Mouse (Mus musculus) heart, embryonic 13.5 days (tissue): ENCODE data around the gene Bmp6. TPM values are rescaled to one million over a fixed set of nuclear protein-coding genes. Genes with fewer than 3 reads are reported as not detected.

Source experiments
- ATAC-seq: fragments of 200-750 bp; cut with Nextera tagmentation; 2 replicates; pipeline ENCODE4 v1.8.0; 2017; ENCODE audit warnings: moderate TSS enrichment; ENCODE audit not compliant: insufficient number of reproducible peaks, low FRiP score, low TSS enrichment; ENCODE audit errors: extremely low read depth
- H3K27ac ChIP-seq: fragments of 300-500 bp; sonication (generic); replicated peaks from 2 replicates; pipeline ENCODE4 v1.5.1; 2015; ENCODE audit warnings: moderate library complexity, mild to moderate bottlenecking, inconsistent platforms
- H3K27me3 ChIP-seq: fragments of 300-500 bp; sonication (generic); replicated peaks from 2 replicates; pipeline ENCODE4 v1.6.1; 2015; ENCODE audit warnings: mild to moderate bottlenecking, inconsistent platforms
- H3K36me3 ChIP-seq: fragments of 300-500 bp; sonication (generic); 2 replicates; pipeline ENCODE4 v1.6.1; 2015; ENCODE audit warnings: mild to moderate bottlenecking, inconsistent platforms
- H3K4me1 ChIP-seq: fragments of 300-500 bp; sonication (generic); 2 replicates; pipeline ENCODE4 v1.6.1; 2015; ENCODE audit warnings: inconsistent platforms
- H3K4me2 ChIP-seq: fragments of 300-500 bp; sonication (generic); 2 replicates; pipeline ENCODE4 v1.6.1; 2015; ENCODE audit warnings: inconsistent platforms, mild to moderate bottlenecking, moderate library complexity
- H3K4me3 ChIP-seq: fragments of 300-500 bp; sonication (generic); 2 replicates; pipeline ENCODE4 v1.5.1; 2015; ENCODE audit warnings: moderate library complexity, mild to moderate bottlenecking, inconsistent platforms
- H3K9ac ChIP-seq: fragments of 300-500 bp; sonication (generic); 2 replicates; pipeline ENCODE4 v1.6.1; 2015; ENCODE audit warnings: inconsistent platforms, mild to moderate bottlenecking, moderate library complexity
- H3K9me3 ChIP-seq: fragments of 300-500 bp; sonication (generic); 2 replicates; pipeline ENCODE4 v1.6.1; 2016; ENCODE audit warnings: inconsistent platforms
- WGBS: fragments of 180-500 bp; shearing (Covaris S2); methylation state at CpG from one replicate; pipeline ENCODE4 v1.1.7; 2015; ENCODE audit warnings: mixed read lengths; 5-methylcytosine and 5-hydroxymethylcytosine counted together
- polyA plus RNA-seq: library from polyadenylated mRNA; unstranded; fragments of >200 nt; fragmentation: Nextera tagmentation; extraction: Ambion mirVana; gene quantifications from 2 replicates; pipeline ENCODE4 v1.2.1, GENCODE M21; 2015

Bmp6 gene
- 2.2 and 2.4 TPM in 2 replicates for polyA plus RNA-seq

GRCm38 (mm10) chr13:38344713-38345430 lies at the start of gene Bmp6:
TSS of gene Bmp6 (plus strand) at chr13:38345107.
- Histone ChIP-seq H3K9ac (peak within 1 kb of the TSS; percentile 77), H3K27me3 (peaks cover 47% of the 10 kb centered on the region), H3K9me3 (no peaks in the 10 kb centered on the region), H3K27ac (no peak within 1 kb of the TSS), H3K36me3 (no peaks in the 10 kb centered on the region), H3K4me2 (peak within 1 kb of the TSS; percentile 91), H3K4me3 (peak within 1 kb of the TSS; percentile 63), H3K4me1 (peaks cover 39% of the 10 kb centered on the region)
- 3% methylated on average over 54 of the region's 54 CpGs for WGBS
- peak; percentile 80; the same call in 1 of the 2 replicates for ATAC-seq

DNA sequence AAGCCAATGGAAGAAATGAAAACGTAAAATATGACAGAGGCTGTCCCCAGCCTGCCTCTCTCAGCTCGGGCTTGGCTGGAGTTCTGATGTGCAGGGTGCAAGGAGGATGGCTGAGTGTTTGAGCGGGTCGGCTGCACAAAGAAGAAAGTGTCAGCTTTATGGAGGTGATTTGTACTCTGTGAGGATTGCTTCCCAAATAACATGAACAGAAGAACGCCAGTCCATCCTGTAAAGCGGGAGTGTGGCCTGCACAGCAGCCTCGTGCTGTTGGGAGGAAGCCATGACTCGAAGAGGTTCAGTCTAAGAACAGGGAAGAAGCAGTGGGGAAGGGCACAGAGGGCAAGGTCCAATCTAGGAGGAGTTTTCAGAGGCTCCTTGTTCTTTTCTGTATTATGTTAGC lies 48.7 kb upstream of the Bmp6 start:
- Histone ChIP-seq H3K4me3 (no peak overlapping the region), H3K9me3 (peaks cover 5% of the 10 kb centered on the region), H3K27ac (no peak overlapping the region), H3K27me3 (no peaks in the 10 kb centered on the region), H3K4me1 (peaks cover 3% of the 10 kb centered on the region; the same call in 1 of the 2 replicates), H3K9ac (no peak overlapping the region), H3K36me3 (no peaks in the 10 kb centered on the region), H3K4me2 (no peak overlapping the region)
- 58% methylated on average over 8 of the region's 8 CpGs for WGBS
- ATAC-seq = no peak

DNA sequence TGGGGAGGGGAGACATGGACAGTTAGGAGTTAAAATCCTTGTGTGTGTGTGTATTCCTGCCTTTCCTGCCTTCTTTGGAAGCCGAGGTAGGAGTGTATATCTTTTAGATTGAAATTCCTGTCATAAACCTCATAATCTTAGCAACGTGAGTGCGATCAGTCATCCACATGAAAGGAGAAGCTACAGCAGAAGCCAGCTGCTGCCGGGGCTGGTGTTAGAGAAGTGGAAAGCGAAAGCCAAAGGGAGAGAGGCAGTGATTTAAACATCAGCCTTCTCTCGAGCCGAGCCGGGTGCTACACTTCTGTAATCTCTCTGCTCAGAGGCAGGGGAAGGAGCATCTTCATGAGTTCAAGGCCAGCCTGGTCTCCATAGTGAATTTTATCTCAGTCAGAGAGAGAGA lies 48.3 kb upstream of the Bmp6 start:
- Histone ChIP-seq H3K36me3 (no peaks in the 10 kb centered on the region), H3K4me2 (no peak overlapping the region), H3K9me3 (peaks cover 5% of the 10 kb centered on the region), H3K4me3 (no peak overlapping the region), H3K27me3 (no peaks in the 10 kb centered on the region), H3K9ac (no peak overlapping the region; the same call in 1 of the 2 replicates), H3K4me1 (peaks cover 3% of the 10 kb centered on the region; the same call in 1 of the 2 replicates), H3K27ac (no peak overlapping the region)
- WGBS = 40% methylated on average over 8 of the region's 8 CpGs
- no peak for ATAC-seq

DNA sequence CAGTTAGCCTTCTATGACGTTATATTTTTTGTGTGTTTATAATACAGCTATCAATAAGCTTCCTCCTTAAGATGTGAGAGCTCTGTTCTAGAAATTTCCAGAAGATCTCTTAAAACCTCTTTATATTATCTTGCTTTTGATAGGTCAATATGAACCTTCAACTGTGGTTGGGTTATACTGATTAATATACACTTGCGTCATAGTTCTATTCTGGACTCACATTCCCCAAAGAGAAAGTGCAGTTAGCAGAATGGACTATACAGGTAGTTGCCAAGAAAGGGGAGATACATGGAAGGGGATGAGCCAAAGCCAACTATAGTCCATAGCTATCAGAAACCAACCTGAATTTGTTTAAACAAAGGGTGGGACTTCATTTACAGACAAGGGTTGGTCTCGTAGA lies 33.8 kb upstream of the Bmp6 start:
- Histone ChIP-seq H3K27ac (no peak overlapping the region), H3K4me3 (no peak overlapping the region), H3K36me3 (no peaks in the 10 kb centered on the region), H3K4me1 (no peaks in the 10 kb centered on the region), H3K9me3 (no peaks in the 10 kb centered on the region), H3K9ac (no peak overlapping the region), H3K4me2 (no peak overlapping the region), H3K27me3 (no peaks in the 10 kb centered on the region)
- no peak for ATAC-seq
- WGBS = 85% methylated on average over 3 of the region's 3 CpGs

DNA sequence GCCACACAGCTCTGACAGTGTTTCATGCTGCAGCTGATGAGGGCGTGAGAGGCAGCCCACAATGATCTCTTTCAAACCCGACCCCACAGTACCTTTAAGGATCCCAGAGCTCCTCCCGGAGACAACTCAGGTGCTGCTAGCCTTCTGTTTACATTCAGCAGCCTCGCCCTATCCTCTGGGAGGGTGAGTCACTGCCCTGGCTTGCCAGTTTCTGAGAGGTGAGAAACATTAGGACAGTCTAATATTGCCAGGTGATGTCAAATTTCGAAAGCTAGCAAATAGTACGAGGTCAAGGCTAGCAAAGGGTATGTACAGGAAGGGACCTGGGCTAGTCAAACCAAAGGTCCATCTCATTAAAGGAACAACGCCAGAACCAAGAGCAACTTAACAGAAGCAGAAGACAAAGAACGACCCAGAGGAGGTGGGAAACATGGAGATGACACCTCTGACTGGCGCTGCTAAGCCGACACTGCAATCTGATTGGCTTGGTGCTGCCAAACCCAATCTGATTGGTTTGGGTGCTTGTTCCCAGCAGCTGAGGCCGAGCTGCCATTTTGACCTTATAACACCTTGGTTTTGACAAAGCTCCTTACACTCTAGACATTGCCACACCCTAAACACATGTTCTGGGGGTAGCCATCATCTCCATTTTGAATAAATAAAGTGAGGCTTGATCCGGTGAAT lies 32.4 kb upstream of the Bmp6 start:
- ATAC-seq = no peak
- 75% methylated on average over 12 of the region's 12 CpGs for WGBS

GRCm38 (mm10) chr13:38314590-38314989 lies 30.3 kb upstream of the Bmp6 start:
- Histone ChIP-seq H3K9me3 (no peaks in the 10 kb centered on the region), H3K4me1 (no peaks in the 10 kb centered on the region), H3K27me3 (no peaks in the 10 kb centered on the region), H3K27ac (no peak overlapping the region), H3K9ac (no peak overlapping the region), H3K4me2 (no peak overlapping the region), H3K36me3 (no peaks in the 10 kb centered on the region), H3K4me3 (no peak overlapping the region)
- no peak for ATAC-seq
- 55% methylated on average over 7 of the region's 7 CpGs for WGBS

More for the DNA sequence above, 32.4 kb upstream of the Bmp6 start:
- H3K27me3 ChIP-seq = no peaks in the 10 kb centered on the region
- no peaks in the 10 kb centered on the region for H3K4me1 ChIP-seq
- no peak overlapping the region for H3K4me2 ChIP-seq
- H3K4me3 ChIP-seq = no peak overlapping the region
- no peaks in the 10 kb centered on the region for H3K36me3 ChIP-seq
- H3K9ac ChIP-seq = no peak overlapping the region
- H3K9me3 ChIP-seq = no peaks in the 10 kb centered on the region
- no peak overlapping the region for H3K27ac ChIP-seq

GRCm38 (mm10) chr13:38318418-38318817 lies 26.5 kb upstream of the Bmp6 start:
- H3K9me3 ChIP-seq = no peaks in the 10 kb centered on the region
- no peaks in the 10 kb centered on the region for H3K27me3 ChIP-seq
- H3K4me1 ChIP-seq = peaks cover 9% of the 10 kb centered on the region
- H3K4me3 ChIP-seq = no peak overlapping the region
- no peak overlapping the region for H3K4me2 ChIP-seq
- H3K27ac ChIP-seq = no peak overlapping the region
- no peak for ATAC-seq
- WGBS = 85% methylated on average over 1 of the region's 1 CpGs
- no peak overlapping the region for H3K9ac ChIP-seq
- no peaks in the 10 kb centered on the region for H3K36me3 ChIP-seq

- 16% methylated on average over 10 of the region's 10 CpGs for WGBS
- Histone ChIP-seq H3K4me2 (peak overlapping the region; percentile 58), H3K4me3 (no peak overlapping the region), H3K27ac (no peak overlapping the region), H3K36me3 (no peaks in the 10 kb centered on the region), H3K27me3 (no peaks in the 10 kb centered on the region), H3K9ac (no peak overlapping the region), H3K9me3 (no peaks in the 10 kb centered on the region), H3K4me1 (peaks cover 23% of the 10 kb centered on the region)
- ATAC-seq = no peak
Measured at GRCm38 (mm10) chr13:38320354-38320753, 24.6 kb upstream of the Bmp6 start.

GRCm38 (mm10) chr13:38324452-38324851 lies 20.5 kb upstream of the Bmp6 start:
- Histone ChIP-seq H3K4me3 (peak overlapping the region; percentile 12), H3K9ac (peak overlapping the region; percentile 48)

DNA sequence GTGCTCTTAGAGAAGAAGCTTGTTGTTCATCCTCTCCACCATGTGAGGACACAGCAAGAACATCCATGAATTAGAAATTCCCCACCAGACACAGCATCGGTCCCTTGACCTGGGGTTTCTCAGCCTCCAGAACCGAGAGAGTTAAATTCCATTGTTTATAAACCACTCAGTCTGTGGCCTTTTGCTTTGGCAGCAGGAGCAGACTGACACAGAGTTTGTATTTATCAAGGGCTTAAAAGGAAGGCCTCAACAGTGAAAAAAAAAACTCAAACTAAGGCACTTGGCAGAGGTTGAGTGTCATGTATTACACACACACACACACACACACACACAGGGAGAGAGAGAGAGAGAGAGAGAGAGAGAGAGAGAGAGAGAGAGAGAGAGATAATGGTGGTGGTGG lies 17.5 kb upstream of the Bmp6 start:
- Histone ChIP-seq H3K27ac (no peak overlapping the region), H3K36me3 (no peaks in the 10 kb centered on the region), H3K4me2 (no peak overlapping the region), H3K27me3 (no peaks in the 10 kb centered on the region), H3K9ac (no peak overlapping the region), H3K4me1 (peaks cover 33% of the 10 kb centered on the region), H3K9me3 (no peaks in the 10 kb centered on the region), H3K4me3 (no peak overlapping the region)
- WGBS = 25% methylated on average over 2 of the region's 2 CpGs
- ATAC-seq = no peak

More at GRCm38 (mm10) chr13:38324452-38324851, 20.5 kb upstream of the Bmp6 start:
- H3K36me3 ChIP-seq = no peaks in the 10 kb centered on the region
- H3K4me2 ChIP-seq = peak overlapping the region; percentile 59
- ATAC-seq = no peak
- no peaks in the 10 kb centered on the region for H3K9me3 ChIP-seq
- peak overlapping the region; percentile 40 for H3K27ac ChIP-seq
- H3K27me3 ChIP-seq = no peaks in the 10 kb centered on the region
- H3K4me1 ChIP-seq = peaks cover 36% of the 10 kb centered on the region
- 12% methylated on average over 10 of the region's 10 CpGs for WGBS

DNA sequence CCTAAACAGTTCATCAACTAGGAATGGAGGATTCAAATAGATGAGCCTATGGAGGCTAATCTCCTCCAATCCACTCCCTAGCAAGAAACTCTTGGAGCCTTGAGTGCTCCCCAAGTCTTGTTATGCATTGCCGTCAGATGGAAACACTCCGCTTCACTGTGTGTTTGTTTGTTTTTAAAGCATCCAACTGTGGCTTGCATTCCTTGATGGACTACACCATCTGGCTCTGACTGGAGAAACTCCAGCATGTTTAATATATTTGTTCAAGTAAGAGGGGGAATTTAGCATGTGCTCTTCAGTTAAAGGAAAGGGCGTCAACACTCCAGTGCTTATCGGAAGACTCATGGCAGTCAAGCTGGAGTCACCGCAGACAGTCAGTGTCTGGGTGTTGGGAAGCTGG lies 11.4 kb upstream of the Bmp6 start:
- 84% methylated on average over 5 of the region's 5 CpGs for WGBS
- no peak for ATAC-seq
- Histone ChIP-seq H3K9ac (no peak overlapping the region), H3K27ac (no peak overlapping the region), H3K4me1 (0 out of 2 replicates have a peak, but pooled peaks cover 6% of the 10 kb centered on the region), H3K36me3 (no peaks in the 10 kb centered on the region), H3K4me3 (no peak overlapping the region), H3K9me3 (peaks cover 3% of the 10 kb centered on the region; the same call in 1 of the 2 replicates), H3K27me3 (0 out of 2 replicates have a peak, but pooled peaks cover 3% of the 10 kb centered on the region), H3K4me2 (no peak overlapping the region)
